Mouse (Mus musculus): ENCODE results near the gene Dlgap5. TPM values are rescaled to one million over a fixed set of nuclear protein-coding genes. Genes with fewer than 3 reads are reported as not detected.

Dlgap5 gene
- polyA plus RNA-seq, 1 experiment from 2014 or later = 17.7 TPM

- H3K4me2 ChIP-seq (replicated peaks) = no peak overlapping the region
- 84% methylated on average over 10 of the region's 10 CpGs for WGBS
- H3K9ac ChIP-seq (replicated peaks) = no peak overlapping the region
- H3K9me3 ChIP-seq = no peaks in the 10 kb centered on the region
- H3K36me3 ChIP-seq = no peaks in the 10 kb centered on the region
- H3K4me1 ChIP-seq = no peaks in the 10 kb centered on the region
- no peaks in the 10 kb centered on the region for H3K27me3 ChIP-seq
- no peak for ATAC-seq (replicated peaks)
- no peak overlapping the region for H3K27ac ChIP-seq (replicated peaks)
- H3K4me3 ChIP-seq = no peak overlapping the region
Measured at GRCm38 (mm10) chr14:47340231-47340925, 77.8 kb downstream of the Dlgap5 start.

Other genes starting within 250 kb of the Dlgap5 start
- 1.7 and 2.3 TPM in 2 replicates for gene Gch1, start 229.0 kb downstream of the Dlgap5 start, polyA plus RNA-seq (2015; fragmentation: Nextera tagmentation; extraction: Ambion mirVana)
- 17.7 and 19.9 TPM in 2 replicates for gene Wdhd1, start 141.6 kb downstream of the Dlgap5 start, polyA plus RNA-seq (2015; fragmentation: Nextera tagmentation; extraction: Ambion mirVana)
- gene Socs4, start 141.5 kb downstream of the Dlgap5 start, polyA plus RNA-seq (2015; fragmentation: Nextera tagmentation; extraction: Ambion mirVana) = 3.1 and 3.6 TPM in 2 replicates
- 58.8 and 59.7 TPM in 2 replicates for gene Mapk1ip1l, start 120.1 kb downstream of the Dlgap5 start, polyA plus RNA-seq (2015; fragmentation: Nextera tagmentation; extraction: Ambion mirVana)
- gene Lgals3, start 50.7 kb downstream of the Dlgap5 start, polyA plus RNA-seq (2015; fragmentation: Nextera tagmentation; extraction: Ambion mirVana) = 1.8 and 2.6 TPM in 2 replicates
- gene Fbxo34, start 32.0 kb upstream of the Dlgap5 start, polyA plus RNA-seq (2015; fragmentation: Nextera tagmentation; extraction: Ambion mirVana) = 20.4 and 22.5 TPM in 2 replicates
- 21.8 and 22.6 TPM in 2 replicates for gene Atg14, start 152.2 kb upstream of the Dlgap5 start, polyA plus RNA-seq (2015; fragmentation: Nextera tagmentation; extraction: Ambion mirVana)
- 63.7 and 68.3 TPM in 2 replicates for gene Ktn1, start 230.0 kb upstream of the Dlgap5 start, polyA plus RNA-seq (2015; fragmentation: Nextera tagmentation; extraction: Ambion mirVana)